Mouse (Mus musculus) ES-E14 (cell line): ENCODE data around the gene Mast4.

Source experiments
- CHD2 ChIP-seq: IDR thresholded peaks from 2 replicates; pipeline ENCODE4 v1.6.1; 2014; ENCODE audit warnings: mild to moderate bottlenecking, low read depth, low read length, inconsistent platforms
- ZC3H11A ChIP-seq: IDR thresholded peaks from 2 replicates; pipeline ENCODE4 v1.6.1; 2012; ENCODE audit warnings: low read depth, mild to moderate bottlenecking, inconsistent platforms, low read length, borderline replicate concordance

GRCm38 (mm10) chr13:102862981-102863380, 471.3 kb downstream of the Mast4 start:
- TF ChIP-seq ZC3H11A (no peak), CHD2 (no peak)
